Mouse (Mus musculus) heart, adult 18-20 months (tissue): ENCODE data around the gene Fbxo33. TPM values are rescaled to one million over a fixed set of nuclear protein-coding genes. Genes with fewer than 3 reads are reported as not detected.
A peak's percentile ranks its signal among the peaks of the same experiment; 100 is the strongest.
"Not testable (repeated sequence)": the region's sequence is repeated elsewhere in the genome, so short reads cannot be mapped to it uniquely, and the experiment has no call there.

Source experiments
- DNase-seq, 2 experiments: peaks; one replicate each; pipeline ENCODE4 v3.0.0; 2021 to 2022; ENCODE audit warnings: mixed read lengths in 1 of 2
- long read RNA-seq, 2 experiments: library from polyadenylated mRNA; stranded (forward); transcript quantifications; one replicate each; pipeline ENCODE4 v2.0.0; 2021
- total RNA-seq, 2 experiments: library from RNA; stranded (reverse); gene quantifications; 2 replicates each; pipeline ENCODE4 v1.2.3; 2021

The Fbxo33 gene
- total RNA-seq: 1 to 10 TPM; 5.7 to 7.0 TPM
- long read RNA-seq, experiment 1: 0 reads
- long read RNA-seq, experiment 2: 0 reads

GRCm38 (mm10) chr12:59219325-59220225 lies at the start of gene Fbxo33:
Gene Fbxo33 (minus strand): TSS chr12:59219725.
- DNase-seq: peak; percentile 97 to 98

- DNase-seq: no peak
Observed at GRCm38 (mm10) chr12:59265942-59266231, 46.4 kb upstream of the Fbxo33 start.

GRCm38 (mm10) chr12:59265207-59265941 lies 45.8 kb upstream of the Fbxo33 start:
- DNase-seq: peak in 1 of 2 experiments; percentile 3

GRCm38 (mm10) chr12:59262841-59263240 lies 43.3 kb upstream of the Fbxo33 start:
- DNase-seq: no peak

GRCm38 (mm10) chr12:59260798-59261197 lies 41.3 kb upstream of the Fbxo33 start:
- no peak for DNase-seq

- DNase-seq: no peak
Observed at GRCm38 (mm10) chr12:59260362-59260761, 40.8 kb upstream of the Fbxo33 start.

GRCm38 (mm10) chr12:59259015-59259414 lies 39.5 kb upstream of the Fbxo33 start:
- no peak for DNase-seq

GRCm38 (mm10) chr12:59250259-59250827 lies 30.8 kb upstream of the Fbxo33 start:
- DNase-seq: no peak

GRCm38 (mm10) chr12:59248969-59249368 lies 29.4 kb upstream of the Fbxo33 start:
- no peak for DNase-seq

- not testable (repeated sequence) for DNase-seq
Observed at GRCm38 (mm10) chr12:59241031-59241430, 21.5 kb upstream of the Fbxo33 start.

- no peak for DNase-seq
Observed at GRCm38 (mm10) chr12:59238434-59238833, 18.9 kb upstream of the Fbxo33 start.

GRCm38 (mm10) chr12:59228401-59228800 lies 8.9 kb upstream of the Fbxo33 start:
- DNase-seq: no peak

GRCm38 (mm10) chr12:59218640-59219321 lies 744 bp downstream of the Fbxo33 start:
- DNase-seq: peak; percentile 21 to 51

- no peak for DNase-seq
Observed at GRCm38 (mm10) chr12:59217331-59217730, 2.2 kb downstream of the Fbxo33 start.

GRCm38 (mm10) chr12:59216676-59217266 lies 2.8 kb downstream of the Fbxo33 start:
- DNase-seq: no peak

GRCm38 (mm10) chr12:59216176-59216575 lies 3.3 kb downstream of the Fbxo33 start:
- no peak for DNase-seq

- no peak for DNase-seq
Observed at GRCm38 (mm10) chr12:59207814-59208213, 11.7 kb downstream of the Fbxo33 start.

GRCm38 (mm10) chr12:59207000-59207390 lies 12.5 kb downstream of the Fbxo33 start:
- DNase-seq: no peak

GRCm38 (mm10) chr12:59206208-59206999 lies 13.1 kb downstream of the Fbxo33 start:
- DNase-seq: no peak

GRCm38 (mm10) chr12:59205571-59205970 lies 14.0 kb downstream of the Fbxo33 start:
- no peak for DNase-seq

- DNase-seq: no peak
Observed at GRCm38 (mm10) chr12:59199361-59199760, 20.2 kb downstream of the Fbxo33 start.
